Mouse (Mus musculus): ENCODE results near the gene Rftn2.

Gene Rftn2

GRCm38 (mm10) chr1:55211081-55211480, 15.5 kb downstream of the Rftn2 start:
- no peak for DNase-seq (ENCODE audit: low spot score in 2 of 2)

- DNase-seq (ENCODE audit: low spot score in 2 of 2), result no peak
Observed at GRCm38 (mm10) chr1:55210202-55210965, 16.2 kb downstream of the Rftn2 start.

GRCm38 (mm10) chr1:55208500-55209140, 18.0 kb downstream of the Rftn2 start:
- DNase-seq (ENCODE audit: low spot score in 2 of 2), result no peak

- no peak for DNase-seq (ENCODE audit: low spot score in 2 of 2)
Observed at GRCm38 (mm10) chr1:55207561-55207960, 19.0 kb downstream of the Rftn2 start.

- DNase-seq (ENCODE audit: low spot score in 2 of 2), result no peak
Observed at GRCm38 (mm10) chr1:55205808-55206327, 20.7 kb downstream of the Rftn2 start.

- peak in 1 of 2 experiments; percentile 39 for DNase-seq (ENCODE audit: low spot score in 2 of 2)
Observed at GRCm38 (mm10) chr1:55201850-55202752, 24.5 kb downstream of the Rftn2 start.

GRCm38 (mm10) chr1:55198719-55199118, 27.9 kb downstream of the Rftn2 start:
- no peak for DNase-seq (ENCODE audit: low spot score in 2 of 2)

- DNase-seq (ENCODE audit: low spot score in 2 of 2), result no peak
Observed at GRCm38 (mm10) chr1:55196327-55197003, 30.1 kb downstream of the Rftn2 start.

GRCm38 (mm10) chr1:55195021-55195420, 31.6 kb downstream of the Rftn2 start:
- no peak for DNase-seq (ENCODE audit: low spot score in 2 of 2)

GRCm38 (mm10) chr1:55194064-55194915, 32.3 kb downstream of the Rftn2 start:
- DNase-seq (ENCODE audit: low spot score in 2 of 2), result no peak

GRCm38 (mm10) chr1:55193316-55193715, 33.3 kb downstream of the Rftn2 start:
- no peak for DNase-seq (ENCODE audit: low spot score in 2 of 2)

GRCm38 (mm10) chr1:55192824-55193223, 33.8 kb downstream of the Rftn2 start:
- DNase-seq (ENCODE audit: low spot score in 2 of 2), result no peak

- DNase-seq (ENCODE audit: low spot score in 2 of 2), result no peak
Observed at GRCm38 (mm10) chr1:55192015-55192414, 34.6 kb downstream of the Rftn2 start.

- no peak for DNase-seq (ENCODE audit: low spot score in 2 of 2)
Observed at GRCm38 (mm10) chr1:55186592-55187210, 39.9 kb downstream of the Rftn2 start.

GRCm38 (mm10) chr1:55185718-55186117, 40.9 kb downstream of the Rftn2 start:
- DNase-seq (ENCODE audit: low spot score in 2 of 2), result no peak

- DNase-seq (ENCODE audit: low spot score in 2 of 2), result no peak
Observed at GRCm38 (mm10) chr1:55182392-55182791, 44.2 kb downstream of the Rftn2 start.

- DNase-seq (ENCODE audit: low spot score in 2 of 2), result no peak
Observed at GRCm38 (mm10) chr1:55179917-55180566, 46.5 kb downstream of the Rftn2 start.

- DNase-seq (ENCODE audit: low spot score in 2 of 2), result no peak
Observed at GRCm38 (mm10) chr1:55174558-55175034, 52.0 kb downstream of the Rftn2 start.

Measured in urinary bladder, postnatal 4 days (tissue).